Mouse (Mus musculus) cerebellum, adult (tissue): ENCODE results near the gene Timm8a2.
"Not testable (repeated sequence)": the region's sequence is repeated elsewhere in the genome, so short reads cannot be mapped to it uniquely, and the experiment has no call there.

Source experiments
- ATAC-seq: cut with Nextera tagmentation; 2 replicates; pipeline ENCODE4 v1.9.2; 2017; ENCODE audit warnings: mild to moderate bottlenecking, moderate library complexity, mixed read lengths; ENCODE audit not compliant: insufficient number of reproducible peaks, low FRiP score, low TSS enrichment

Timm8a2 gene

DNA sequence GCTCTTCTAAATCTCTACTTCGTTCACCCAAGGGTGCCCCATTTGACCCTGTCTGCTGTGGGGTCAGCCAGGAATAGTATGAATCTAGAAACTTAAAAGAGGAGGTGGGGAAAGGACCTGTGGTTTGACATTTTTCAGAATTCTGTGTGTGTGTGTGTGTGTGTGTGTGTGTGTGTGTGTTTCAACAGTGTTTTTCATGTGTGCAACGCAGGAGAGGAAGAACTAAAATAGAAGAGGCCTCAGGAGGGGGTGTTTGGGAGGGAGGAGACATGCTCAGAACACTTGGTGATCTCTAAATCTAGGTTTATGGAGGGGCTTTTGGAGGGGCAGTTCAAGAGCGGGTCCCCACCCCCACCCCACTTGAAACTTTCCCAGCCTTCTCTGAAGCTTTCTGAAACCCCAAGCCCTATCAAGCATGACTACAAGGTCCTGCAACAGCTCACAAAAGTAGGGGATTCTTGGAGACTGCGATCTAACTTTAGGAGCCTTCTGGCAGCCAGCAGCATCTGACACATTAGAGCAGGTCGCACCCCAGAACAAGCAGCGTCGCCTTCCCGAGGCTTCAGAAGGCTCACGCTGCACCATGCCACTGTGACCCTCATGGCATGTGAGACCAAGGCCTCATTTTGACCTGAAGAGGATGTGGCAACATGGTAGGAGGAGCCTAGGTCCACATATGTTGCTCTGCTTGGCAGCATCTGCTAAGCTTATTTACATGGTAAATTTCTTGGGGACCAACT is 18.6 kb downstream of the Timm8a2 start:
- ATAC-seq = no peak

DNA sequence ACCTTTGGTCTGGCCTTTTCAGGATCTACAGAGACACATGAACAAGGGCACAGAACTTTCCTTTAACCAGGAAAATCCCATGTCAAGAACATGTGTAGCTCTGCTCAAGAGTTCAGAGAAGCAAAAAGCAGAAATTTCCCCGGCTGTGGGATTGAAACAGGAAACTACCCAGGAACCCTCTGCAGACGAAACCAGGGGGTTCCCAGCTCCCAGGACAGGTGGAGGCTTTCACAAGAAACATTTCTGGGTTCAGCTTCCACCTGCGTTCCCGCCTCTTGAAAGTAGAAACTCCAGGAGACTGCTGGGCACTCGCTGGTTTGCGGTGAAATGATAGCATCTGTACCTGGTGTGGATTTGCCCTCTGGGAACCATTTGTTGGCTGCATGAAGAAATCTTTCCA is 22.4 kb downstream of the Timm8a2 start:
- ATAC-seq = no peak

DNA sequence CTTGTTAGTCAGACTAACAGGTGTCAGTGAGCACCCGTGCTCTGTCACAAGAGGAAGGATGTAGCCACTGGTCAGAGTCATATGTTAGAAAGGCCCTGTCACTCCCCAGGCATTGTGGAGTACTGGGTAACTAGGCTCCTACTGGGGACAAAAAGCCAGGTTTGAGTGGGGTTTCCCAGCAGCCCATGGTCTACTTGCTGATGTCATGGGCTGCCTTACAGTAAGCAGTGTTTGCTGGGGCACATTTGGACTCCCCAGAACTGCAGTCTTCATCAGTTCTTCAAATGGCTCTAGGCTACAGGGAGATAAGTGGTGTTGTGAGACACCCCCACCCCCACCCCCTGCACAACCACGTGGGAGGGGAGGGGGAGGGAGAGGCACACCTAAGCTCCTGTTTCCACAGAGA is 23.5 kb downstream of the Timm8a2 start:
- ATAC-seq = no peak

DNA sequence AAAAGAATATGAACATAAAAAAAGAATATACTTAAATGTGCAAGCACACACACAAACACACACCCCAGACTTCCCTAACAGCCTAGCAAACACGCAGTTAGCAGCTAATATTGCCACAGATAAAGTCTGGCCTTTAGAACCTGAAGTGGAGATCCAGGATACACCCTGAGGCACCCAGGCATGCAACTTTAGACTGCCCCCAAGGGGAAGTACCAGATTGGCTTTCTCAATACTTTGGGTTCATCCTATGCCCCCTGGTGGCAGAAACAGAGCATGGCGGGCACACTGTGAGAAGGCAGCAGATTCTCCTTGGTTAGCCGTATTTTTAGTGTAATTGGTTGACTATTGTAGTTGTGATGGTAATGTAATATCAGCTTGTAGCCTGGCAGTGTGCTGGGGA is 26.2 kb downstream of the Timm8a2 start:
- ATAC-seq = no peak

DNA sequence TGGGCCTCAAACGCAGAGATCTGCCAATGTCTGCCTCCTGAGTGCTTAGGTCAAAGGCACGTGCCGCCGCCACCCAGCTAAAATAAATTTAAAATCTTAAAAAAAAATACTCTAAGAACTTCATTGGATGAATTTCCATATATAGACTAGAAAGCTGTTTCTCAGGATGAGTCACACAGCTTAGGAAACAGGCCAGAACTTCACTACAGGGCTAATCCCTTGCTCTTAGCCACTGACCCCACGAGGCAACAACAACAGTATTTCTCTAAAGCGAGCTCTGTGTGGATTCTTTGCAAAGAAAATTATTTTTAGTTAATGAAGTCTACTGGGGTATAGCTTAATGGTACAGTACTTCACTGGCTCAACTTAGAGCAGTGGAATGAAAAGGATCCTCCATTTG is 26.9 kb downstream of the Timm8a2 start:
- ATAC-seq = no peak

DNA sequence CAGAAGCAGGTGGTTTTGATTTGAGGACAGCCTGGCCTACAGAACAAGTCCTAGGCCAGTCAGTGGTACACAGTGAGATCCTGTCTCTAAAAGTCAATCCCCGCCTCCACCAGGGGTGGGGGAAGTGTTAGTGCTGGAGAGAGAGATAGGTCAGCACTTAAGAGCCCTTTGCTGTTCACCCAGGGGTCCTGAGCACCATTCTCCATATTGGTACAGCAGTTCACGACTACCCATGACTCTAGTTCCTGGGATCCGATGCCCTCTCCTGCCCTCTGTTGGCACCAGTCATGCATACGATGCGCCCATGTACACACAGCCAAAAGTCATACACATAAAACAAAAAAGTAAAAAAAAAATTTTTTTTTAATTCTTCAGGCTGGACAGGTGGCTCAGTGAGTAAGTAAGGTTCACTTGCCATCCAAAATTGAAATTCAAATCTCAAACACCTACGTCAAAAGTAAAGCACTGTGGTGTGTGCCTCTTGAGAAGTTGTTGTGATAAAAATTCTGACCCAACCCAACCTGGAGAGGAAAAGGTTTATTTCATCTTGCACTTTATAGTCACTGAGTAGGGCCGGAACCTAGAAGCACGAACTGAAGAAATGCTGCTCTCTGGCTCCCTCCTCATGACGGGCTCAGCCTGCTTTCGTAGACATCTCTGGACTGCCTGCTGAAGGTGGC is 28.1 kb downstream of the Timm8a2 start:
- ATAC-seq = no peak

DNA sequence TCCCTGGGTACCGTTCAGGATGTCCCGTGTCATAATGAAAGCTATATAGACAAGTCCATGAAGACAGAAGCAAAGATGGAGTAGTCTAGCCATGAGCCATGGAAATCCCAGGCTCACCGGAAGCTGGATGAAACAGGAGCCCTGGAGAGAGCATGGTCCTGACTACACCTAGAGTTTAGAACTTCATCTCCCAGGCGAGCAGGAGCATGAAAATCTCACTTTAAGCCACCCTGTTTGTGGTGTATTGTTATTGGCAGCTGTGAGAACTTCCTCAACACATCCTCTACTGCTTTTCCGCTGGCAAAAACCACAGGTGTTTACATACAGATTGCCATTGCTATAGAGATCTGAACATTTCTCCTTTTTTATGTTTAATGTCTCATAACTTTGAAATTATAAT is 29.1 kb downstream of the Timm8a2 start:
- ATAC-seq = no peak

DNA sequence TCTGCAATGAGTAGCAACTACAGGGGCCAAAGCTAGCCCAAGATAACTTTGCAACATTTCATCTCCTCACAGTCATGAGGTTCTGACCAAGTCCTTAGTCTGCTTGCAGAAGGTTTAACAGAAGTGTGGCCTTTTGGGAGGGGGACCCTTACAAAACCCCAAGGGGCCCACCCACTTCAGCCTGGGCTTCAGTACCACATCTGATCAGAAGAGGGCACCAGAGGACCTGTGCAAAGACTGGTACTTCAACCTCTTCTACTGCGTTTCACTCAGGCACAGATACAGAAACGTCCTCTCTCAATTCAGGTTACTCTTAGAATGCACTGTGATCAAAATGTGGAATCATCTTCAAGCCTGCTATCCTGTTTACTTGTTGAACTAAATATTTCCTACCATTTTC is 30.0 kb downstream of the Timm8a2 start:
- peak; percentile 58; the same call in 1 of the 2 replicates for ATAC-seq

DNA sequence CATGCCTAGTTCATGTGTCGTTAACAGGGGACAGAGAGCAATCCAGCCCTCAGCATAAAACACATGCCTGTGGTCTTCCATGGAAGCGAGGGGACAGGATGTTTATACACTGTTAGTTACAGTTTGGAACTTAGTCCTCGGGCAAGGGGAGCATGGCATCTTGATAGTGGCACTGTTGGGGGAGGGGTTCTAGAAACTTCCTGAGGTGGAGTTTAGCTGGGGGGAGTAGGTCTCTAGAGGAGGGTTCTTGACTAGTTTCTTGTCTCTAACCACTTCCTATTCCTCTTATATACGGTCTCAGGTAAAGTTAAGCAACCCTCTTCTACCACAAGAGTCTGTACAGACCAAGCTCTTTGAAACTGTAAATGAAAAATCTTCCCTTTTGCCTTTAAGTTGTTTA is 31.8 kb downstream of the Timm8a2 start:
- no peak for ATAC-seq

DNA sequence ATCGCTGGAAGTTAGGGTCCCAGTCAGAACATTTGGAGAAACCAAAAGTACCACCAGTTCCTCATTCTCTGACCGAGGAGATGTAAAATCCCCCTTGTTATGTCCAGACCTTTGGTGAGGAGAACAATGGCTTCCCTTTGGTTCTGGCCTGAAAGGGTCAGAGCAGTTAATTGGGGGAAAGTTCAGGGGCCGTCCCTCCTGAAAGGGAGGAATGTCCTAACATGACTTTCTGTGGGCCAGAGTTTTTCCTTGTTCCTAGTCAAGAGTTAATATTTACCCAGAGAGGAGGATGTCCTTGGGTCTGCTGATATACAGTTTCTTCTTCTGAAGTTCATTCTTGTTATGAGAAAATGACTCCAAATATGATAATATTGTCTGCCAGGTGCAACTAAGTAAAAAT is 33.6 kb downstream of the Timm8a2 start:
- ATAC-seq = not testable (repeated sequence)

DNA sequence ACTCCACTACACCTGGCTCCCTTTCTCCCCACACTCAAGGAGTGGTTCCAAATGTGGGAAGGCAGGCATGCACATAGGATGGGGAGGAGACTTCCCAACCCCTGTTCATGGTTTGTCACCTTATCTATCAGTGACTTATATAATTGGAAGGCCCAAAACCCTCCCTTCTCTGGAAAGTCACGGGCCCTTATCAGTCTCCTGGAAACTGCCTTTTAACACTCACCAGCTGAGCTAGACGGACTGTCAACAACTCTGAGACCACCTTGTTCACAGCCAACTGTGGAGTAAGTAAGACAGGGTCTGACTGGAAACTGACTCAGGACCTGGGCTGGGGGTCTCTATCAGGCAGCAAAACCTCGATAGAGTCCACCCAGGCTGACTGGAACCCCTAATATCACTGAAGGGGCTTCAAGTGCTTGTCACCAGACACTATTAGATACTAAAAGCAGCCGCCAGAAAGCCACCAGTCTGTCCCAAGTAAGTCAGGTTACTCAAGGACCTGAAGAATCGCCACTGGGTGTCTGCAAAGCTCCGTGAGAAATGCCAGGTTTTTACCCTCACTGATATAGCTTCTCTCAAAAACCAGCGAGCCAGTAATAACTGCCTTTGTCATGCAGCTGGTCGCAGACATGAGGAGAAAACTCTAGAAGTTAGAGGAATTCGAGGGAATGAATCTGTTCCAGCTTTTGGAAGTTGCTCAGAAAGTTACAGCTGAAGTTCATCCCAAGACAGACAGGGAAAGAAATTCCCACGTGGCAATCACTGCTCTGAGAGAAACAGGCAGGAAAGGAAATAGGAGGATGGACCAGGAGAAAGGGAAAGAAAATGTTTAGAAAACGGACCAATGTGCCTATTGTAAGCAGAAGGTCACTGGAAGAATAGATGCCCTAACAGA is 34.6 kb downstream of the Timm8a2 start:
- ATAC-seq = no peak

DNA sequence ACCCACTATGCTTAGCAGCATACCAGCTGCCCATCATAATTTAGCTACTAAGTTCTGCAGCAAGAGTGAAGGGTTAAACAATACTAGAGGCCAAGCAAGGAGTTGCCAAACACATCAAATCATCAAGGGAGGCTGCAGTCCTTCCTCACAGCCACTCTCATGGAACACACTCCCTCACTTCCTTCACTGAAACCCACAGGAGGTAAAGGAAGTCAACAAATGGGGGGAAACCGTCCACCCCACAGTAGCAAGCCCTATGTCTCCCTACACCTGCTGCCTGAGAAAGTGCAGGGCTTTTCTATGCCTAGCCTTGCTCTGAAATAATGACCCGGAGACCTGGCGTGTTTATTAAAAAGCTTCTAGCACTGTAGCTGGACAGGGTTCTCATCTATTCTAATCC is 35.5 kb downstream of the Timm8a2 start:
- ATAC-seq = no peak

DNA sequence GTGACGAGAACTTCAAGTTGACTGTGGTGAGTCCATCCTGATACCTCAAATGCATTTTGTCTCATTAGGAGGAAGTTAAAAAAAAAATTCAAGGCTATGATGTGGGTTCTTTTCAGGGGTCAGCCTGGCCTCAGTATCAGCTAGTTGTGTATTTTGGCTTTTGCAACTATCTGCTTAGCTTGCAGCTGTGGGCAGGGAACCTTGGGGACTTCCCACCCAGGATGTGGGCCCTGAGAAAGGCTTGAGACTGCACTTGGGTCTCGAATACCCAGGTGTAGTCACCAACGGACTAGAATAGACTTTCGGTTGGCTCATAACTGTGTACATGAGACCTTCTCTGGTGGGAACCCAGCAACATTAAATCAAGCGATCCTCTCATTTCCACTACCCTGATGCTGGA is 38.9 kb downstream of the Timm8a2 start:
- ATAC-seq = no peak

DNA sequence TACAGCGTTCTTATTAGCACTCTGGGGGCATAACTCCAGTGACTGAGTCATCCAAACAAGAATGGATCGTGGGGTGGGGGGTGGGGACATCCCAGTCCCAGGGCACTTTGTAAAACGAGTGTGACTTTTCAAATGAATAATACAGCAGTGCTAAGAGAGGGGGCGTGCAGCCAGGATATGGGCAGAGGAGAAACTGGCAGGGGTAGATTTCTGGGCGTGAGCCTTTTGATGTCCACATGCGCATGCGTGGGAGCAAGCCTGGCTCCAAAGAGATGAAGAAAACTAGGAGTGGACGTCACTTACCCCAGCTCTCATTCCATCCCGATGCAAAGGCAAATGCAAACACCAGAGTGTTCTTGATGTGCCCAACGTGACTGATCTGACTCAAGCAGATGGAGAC is 39.9 kb downstream of the Timm8a2 start:
- ATAC-seq = no peak

DNA sequence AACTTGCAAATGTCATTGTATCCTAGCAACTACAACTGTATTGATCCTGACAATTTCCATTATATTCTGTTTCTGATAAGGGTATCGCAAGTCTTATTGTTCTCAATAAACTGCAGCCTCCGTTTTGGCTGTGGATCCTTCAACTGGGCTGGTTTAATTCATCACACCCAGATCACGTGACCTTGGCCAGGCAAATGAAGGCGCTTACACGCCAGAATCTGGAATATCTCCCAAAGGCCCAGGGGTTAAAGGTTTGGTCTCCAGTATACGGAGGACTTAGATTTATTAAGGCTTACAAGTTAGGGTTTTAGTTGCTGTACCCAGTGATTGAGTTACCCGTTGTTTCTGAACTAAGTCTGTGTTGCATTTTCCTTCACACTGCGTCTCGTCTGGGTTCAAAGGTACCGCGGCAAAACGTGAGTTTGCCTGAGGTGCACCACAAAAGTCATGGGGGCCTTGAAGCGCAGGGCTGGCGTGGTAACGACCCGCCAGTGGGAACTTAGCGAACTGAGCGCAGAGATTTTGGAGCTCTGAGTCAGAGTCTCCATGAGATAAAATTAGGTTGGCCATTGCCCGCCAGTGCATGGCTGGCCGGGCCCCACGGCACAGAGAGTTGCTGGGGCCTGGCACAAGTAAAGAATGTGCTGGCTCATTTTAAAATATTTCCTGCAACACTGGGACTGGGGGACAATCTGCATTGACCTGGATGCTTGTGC is 41.2 kb downstream of the Timm8a2 start:
- ATAC-seq = no peak

DNA sequence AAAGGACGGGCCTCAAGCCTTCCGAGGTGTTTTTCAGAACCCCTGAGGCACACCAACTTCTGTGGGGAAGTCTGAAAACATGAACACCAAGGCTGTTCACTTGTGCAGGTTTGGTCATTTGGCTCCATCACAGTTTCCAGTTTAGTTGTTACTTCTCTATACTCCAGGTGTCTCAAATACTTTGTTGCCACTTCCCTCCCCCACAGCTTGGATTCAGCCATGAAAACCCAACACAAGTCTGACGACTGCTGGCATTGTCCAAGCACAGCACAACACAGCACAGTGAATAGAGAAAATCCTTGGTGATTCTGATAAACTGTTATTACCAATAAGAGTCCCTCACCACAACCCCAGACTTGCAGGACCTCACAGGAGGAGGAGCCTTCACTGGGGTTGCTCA is 42.5 kb downstream of the Timm8a2 start:
- no peak for ATAC-seq

DNA sequence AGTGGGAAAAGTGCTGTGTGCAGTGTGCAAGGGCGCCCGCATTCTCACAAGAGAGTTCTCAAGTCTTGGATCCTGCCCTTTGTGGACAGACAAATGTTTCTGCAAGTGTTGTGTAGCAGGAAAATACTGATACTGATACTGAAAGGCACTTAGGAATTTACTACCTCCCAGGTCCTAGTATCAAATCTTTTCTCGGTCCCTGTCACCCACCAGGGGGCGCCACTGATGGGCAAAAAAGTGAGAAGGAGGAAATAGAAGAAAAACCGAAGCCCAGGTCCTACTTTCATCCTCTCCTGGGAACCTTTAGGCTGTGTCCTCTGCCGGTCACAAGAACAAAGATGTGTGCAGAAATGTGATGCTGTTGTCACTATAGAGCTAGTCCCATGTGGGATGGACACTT is 45.0 kb downstream of the Timm8a2 start:
- ATAC-seq = no peak

DNA sequence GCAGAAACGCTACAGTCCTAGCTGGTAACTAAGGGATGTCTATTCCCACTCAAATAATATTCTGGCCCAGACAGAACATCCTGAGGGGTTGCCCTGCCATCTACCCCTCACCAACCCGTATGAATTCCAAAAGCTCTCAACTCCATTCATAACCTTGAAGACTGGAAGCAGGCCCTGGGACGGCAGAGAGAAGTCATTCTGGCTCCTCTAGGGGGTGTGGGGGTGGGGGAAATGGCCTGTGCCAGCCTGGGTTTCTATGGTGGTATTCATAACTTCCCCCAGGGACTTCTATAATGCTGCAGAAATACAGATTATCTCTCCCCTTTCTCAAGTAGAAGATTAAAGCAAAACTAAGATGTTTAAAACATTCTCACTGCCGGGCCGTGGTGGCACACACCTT is 45.4 kb downstream of the Timm8a2 start:
- no peak for ATAC-seq

DNA sequence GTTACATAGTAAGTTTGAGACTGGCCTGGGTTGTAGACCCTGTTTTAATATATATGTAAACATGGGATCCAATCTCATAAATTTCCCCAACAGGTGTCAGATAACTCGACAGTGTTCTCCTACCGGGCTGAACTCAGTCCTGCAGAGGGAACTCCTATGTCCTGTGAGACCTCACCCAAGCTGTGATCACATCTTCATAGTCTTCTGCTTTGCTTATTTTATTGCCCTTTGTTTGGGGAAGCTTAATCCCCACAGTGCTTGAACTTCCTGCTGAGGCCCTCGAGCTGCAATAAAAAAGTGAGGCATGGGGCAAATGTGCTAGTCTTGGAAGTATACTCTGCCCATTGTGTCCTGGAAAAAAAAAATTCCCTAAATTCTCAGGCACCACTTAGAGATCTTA is 46.8 kb downstream of the Timm8a2 start:
- ATAC-seq = no peak

DNA sequence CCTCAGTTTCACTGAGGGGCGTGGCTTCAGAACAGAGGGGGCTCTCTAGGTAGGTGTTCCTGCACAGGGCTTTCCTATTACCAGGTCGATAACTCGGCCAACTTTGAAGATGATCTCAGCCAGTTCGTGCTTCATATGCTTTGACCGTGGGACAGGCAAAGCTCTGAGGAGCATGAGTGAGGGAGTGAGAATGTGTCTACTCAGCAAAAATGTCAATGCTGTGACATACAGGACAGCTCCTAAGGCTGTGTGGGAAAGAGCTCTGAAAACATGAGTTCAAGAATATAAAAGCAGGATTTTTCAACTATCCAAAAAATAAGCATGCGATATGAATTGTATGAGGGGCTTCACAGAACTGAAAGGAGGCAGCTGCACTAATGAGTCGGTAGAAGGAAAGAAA is 49.0 kb downstream of the Timm8a2 start:
- no peak for ATAC-seq

DNA sequence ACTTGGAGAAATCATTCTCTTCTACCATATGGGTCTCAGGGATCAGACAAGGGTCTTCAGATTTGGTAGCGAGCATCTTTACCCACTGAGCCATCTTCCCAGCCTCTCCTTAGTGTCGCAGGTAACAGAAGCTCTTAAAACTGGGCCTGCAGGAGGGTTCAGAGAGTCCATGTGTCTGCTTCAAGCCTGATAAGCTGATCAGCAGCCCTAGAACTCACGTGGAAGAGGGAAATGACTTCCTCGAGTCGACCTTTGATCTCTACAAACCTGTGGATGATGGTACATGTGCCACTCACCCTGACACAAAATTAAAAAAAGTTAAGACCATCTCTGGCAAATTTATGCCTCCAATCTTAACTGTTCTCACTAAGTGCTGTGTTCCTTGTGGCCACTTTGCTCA is 53.5 kb downstream of the Timm8a2 start:
- no peak for ATAC-seq
